Mouse (Mus musculus) stomach, embryonic 14.5 days (tissue): ENCODE data around the gene Slc25a51. TPM values are rescaled to one million over a fixed set of nuclear protein-coding genes. Genes with fewer than 3 reads are reported as not detected.

Source experiments
- ATAC-seq: fragments of 200-750 bp; cut with Nextera tagmentation; 2 replicates; pipeline ENCODE4 v1.8.0; 2017; ENCODE audit warnings: low read depth, moderate TSS enrichment; ENCODE audit not compliant: insufficient number of reproducible peaks, insufficient read depth, low FRiP score
- H3K27ac ChIP-seq: fragments of 300-500 bp; sonication (generic); 2 replicates; pipeline ENCODE4 v1.5.1; 2014; ENCODE audit warnings: mild to moderate bottlenecking, low read length, moderate library complexity, mixed read lengths
- H3K27me3 ChIP-seq: fragments of 300-500 bp; sonication (generic); 2 replicates; pipeline ENCODE4 v1.6.1; 2014; ENCODE audit warnings: low read length, control low read depth, mixed read lengths; ENCODE audit not compliant: control insufficient read depth, insufficient read depth
- H3K36me3 ChIP-seq: fragments of 300-500 bp; sonication (generic); 2 replicates; pipeline ENCODE4 v1.6.1; 2014; ENCODE audit warnings: mild to moderate bottlenecking, control low read depth, low read length, moderate library complexity, mixed read lengths; ENCODE audit not compliant: control insufficient read depth, insufficient read depth
- H3K4me1 ChIP-seq: fragments of 300-500 bp; sonication (generic); 2 replicates; pipeline ENCODE4 v1.6.1; 2014; ENCODE audit warnings: low read length, control low read depth, mixed read lengths; ENCODE audit not compliant: control insufficient read depth, insufficient read depth
- H3K4me2 ChIP-seq: fragments of 300-500 bp; sonication (generic); replicated peaks from 2 replicates; pipeline ENCODE4 v1.6.1; 2014; ENCODE audit warnings: low read depth, low read length, control low read depth
- H3K4me3 ChIP-seq: fragments of 300-500 bp; sonication (generic); 2 replicates; pipeline ENCODE4 v1.5.1; 2014; ENCODE audit warnings: low read depth, low read length, control low read depth
- H3K9ac ChIP-seq: fragments of 300-500 bp; sonication (generic); replicated peaks from 2 replicates; pipeline ENCODE4 v1.6.1; 2014; ENCODE audit warnings: low read depth, mild to moderate bottlenecking, control low read depth, low read length, moderate library complexity, mixed read lengths
- H3K9me3 ChIP-seq: fragments of 300-500 bp; sonication (generic); 2 replicates; pipeline ENCODE4 v1.6.1; 2016; ENCODE audit warnings: low read depth, low read length, control low read depth; ENCODE audit not compliant: control insufficient read depth
- WGBS: fragments of 180-500 bp; shearing (Covaris S2); extraction: QIAGEN DNeasy Blood & Tissue Kit; methylation state at CpG from one replicate; pipeline ENCODE4 v1.1.7; 2014; 5-methylcytosine and 5-hydroxymethylcytosine counted together
- polyA plus RNA-seq: library from polyadenylated mRNA; unstranded; fragments of >200 nt; fragmentation: Nextera tagmentation; extraction: Ambion mirVana; gene quantifications from 2 replicates; pipeline ENCODE4 v1.2.1, GENCODE M21; 2014

Slc25a51 gene
- 63.4 and 67.6 TPM in 2 replicates for polyA plus RNA-seq

DNA sequence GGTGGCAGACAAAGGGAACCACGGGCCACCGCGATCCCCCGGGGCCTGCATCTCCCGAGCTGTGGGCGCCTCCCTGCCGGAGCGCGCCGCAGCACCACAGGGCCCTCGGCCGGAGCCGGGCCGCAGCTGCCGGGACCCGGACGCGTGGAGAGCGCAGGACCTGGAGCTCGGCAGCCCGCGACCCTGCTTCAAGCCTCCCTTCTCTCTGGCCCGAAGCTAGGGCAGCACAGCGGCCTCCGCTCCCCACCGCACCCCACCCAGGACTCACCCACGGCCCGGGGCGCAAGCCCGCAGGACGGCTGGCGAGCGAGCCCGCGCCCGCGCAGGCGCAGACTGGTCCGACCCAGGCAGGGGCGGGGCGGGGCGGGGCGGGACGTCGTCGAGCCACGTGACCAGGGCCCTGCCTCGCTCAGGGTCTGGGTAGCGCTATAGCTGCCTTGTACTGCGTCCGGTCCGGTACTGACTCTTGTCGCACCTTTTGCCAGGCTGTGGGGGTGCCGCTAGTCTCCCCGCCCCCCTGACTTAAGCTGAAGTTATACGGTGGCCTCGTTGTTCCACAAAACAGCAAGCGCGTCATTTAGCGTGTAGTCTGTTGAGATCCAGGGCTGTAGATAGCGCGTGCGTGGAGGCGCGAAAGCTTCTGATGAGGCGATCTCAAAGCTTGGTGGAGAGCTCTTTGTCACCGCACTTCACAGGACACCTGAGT, at the start of gene Slc25a51:
Slc25a51 (minus strand) TSS at position 340 of the 706 bp plus-strand sequence.
- peak; percentile 95 for ATAC-seq
- Histone ChIP-seq H3K9me3 (no peaks in the 10 kb centered on the region), H3K27me3 (no peaks in the 10 kb centered on the region), H3K4me3 (peak within 1 kb of the TSS; percentile 97), H3K9ac (peak within 1 kb of the TSS; percentile 93), H3K4me1 (peaks cover 19% of the 10 kb centered on the region; the same call in 1 of the 2 replicates), H3K27ac (peak within 1 kb of the TSS; percentile 91), H3K36me3 (peaks cover 7% of the 10 kb centered on the region), H3K4me2 (peak within 1 kb of the TSS; percentile 88)
- WGBS, result under 1% methylated on average over 65 of the region's 67 CpGs

DNA sequence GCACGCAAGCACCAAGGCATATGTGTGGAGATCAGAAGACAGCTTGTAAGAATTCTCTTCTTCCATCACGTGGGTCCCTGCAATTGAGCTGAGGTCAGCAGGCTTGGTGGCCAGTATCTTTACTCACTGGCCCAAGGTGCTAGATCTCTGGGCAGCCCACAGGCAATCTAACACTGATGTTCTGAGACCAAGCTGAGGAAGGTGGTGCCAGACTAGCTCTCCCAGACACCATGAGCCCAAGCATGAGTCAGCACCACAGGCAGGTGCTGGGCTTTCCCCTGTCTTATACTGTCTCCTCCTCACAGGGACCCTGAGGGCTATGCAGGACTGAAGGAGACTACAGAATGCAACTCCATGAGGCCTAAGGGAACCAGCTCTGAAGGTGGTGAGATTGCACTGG, 49.0 kb upstream of the Slc25a51 start:
- Histone ChIP-seq H3K36me3 (no peaks in the 10 kb centered on the region; the same call in 1 of the 2 replicates), H3K9ac (no peak overlapping the region), H3K4me2 (no peak overlapping the region), H3K9me3 (no peaks in the 10 kb centered on the region), H3K27ac (no peak overlapping the region), H3K4me1 (peaks cover 17% of the 10 kb centered on the region), H3K27me3 (no peaks in the 10 kb centered on the region), H3K4me3 (no peak overlapping the region)
- no peak for ATAC-seq
- WGBS, result 100% methylated on average over 2 of the region's 2 CpGs

DNA sequence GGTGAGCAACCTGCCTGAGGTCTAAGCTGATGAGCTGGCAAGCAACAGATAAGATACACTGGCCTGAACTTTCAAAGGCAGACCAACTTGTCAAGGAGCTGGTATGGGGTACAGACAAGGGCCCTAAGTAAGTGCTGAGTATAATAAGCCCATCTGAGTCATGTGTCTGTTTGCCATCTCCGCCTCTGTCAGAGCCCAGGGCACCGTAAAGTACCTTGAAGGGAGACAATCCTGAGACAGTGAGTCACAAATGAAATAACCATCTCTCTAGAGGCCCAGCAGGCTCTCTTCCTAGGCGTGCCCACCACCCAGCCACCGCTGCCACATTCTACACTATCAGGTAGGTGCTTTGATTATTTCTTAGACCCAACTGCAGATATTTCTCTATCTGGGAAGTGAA, 46.4 kb upstream of the Slc25a51 start:
- no peak overlapping the region for H3K27ac ChIP-seq
- no peak overlapping the region for H3K4me2 ChIP-seq
- ATAC-seq, result no peak
- H3K9me3 ChIP-seq, result no peaks in the 10 kb centered on the region
- no peak overlapping the region for H3K4me3 ChIP-seq
- H3K9ac ChIP-seq, result no peak overlapping the region
- 79% methylated on average over 4 of the region's 4 CpGs for WGBS
- H3K36me3 ChIP-seq, result no peaks in the 10 kb centered on the region; the same call in 1 of the 2 replicates
- H3K27me3 ChIP-seq, result no peaks in the 10 kb centered on the region
- H3K4me1 ChIP-seq, result peaks cover 22% of the 10 kb centered on the region

DNA sequence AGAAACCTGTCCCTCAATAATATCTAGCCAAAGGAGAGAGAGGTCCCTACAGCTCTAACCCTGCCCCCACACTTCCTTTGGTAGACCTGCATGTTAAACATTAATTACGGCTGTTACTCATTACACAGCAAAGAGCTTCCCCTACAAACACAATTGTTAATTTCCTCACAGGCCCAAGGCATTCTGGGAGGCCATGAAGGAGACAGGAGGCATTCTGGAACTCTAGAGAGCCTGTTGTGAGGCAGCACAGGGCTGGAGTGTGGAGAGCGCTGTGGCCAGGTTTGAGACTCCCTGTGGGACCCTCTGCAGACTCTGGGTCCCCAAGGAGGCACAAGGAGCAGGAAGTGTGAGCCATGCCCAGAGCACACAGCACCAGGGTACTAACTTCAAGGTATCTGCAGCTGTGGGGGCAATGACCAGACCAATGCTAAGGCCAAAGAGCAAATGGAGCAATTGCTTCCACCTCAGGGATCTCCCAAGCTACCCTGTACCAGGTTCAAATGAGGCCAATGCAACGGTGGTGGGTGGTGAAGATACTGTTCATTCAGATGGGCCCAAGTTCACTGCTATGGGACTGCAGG, 44.8 kb upstream of the Slc25a51 start:
- Histone ChIP-seq H3K4me1 (peaks cover 20% of the 10 kb centered on the region), H3K9ac (no peak overlapping the region), H3K9me3 (no peaks in the 10 kb centered on the region), H3K4me2 (0 out of 2 replicates have a peak overlapping the region, but pooled peaks have one; percentile 14), H3K27ac (peak overlapping the region; percentile 87), H3K36me3 (no peaks in the 10 kb centered on the region; the same call in 1 of the 2 replicates), H3K27me3 (no peaks in the 10 kb centered on the region), H3K4me3 (no peak overlapping the region)
- ATAC-seq, result no peak; the same call in 1 of the 2 replicates
- WGBS, result 64% methylated on average over 3 of the region's 3 CpGs

DNA sequence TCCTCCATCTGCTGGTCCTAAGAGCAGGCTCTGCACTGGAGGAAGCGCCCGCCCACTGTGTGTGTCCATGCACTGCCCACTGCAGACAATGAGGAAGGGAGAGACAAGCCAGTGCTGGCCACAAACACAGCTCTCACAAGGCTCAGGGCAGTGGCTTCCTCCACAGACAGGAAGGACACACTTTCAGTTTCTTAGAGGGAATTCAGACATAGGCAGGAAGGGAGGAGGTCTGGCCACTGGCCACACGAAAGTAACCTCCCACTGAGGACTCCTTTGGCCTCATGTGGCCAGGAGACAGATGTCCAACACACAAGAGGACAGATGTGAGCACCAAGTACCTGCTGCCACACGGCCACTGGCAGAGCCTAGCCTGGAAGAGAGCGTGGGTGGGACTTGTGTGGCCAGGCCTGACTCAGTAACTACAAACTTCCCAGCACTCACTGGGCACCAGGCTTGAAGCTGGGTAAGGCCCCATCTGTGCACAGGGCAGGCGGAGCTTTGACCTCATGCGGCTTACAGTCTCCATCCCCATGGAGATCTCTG, 44.1 kb upstream of the Slc25a51 start:
- peak; percentile 56 for ATAC-seq
- 57% methylated on average over 7 of the region's 7 CpGs for whole genome bisulfite sequencing
- Histone ChIP-seq H3K9me3 (no peaks in the 10 kb centered on the region), H3K4me1 (peaks cover 20% of the 10 kb centered on the region), H3K36me3 (no peaks in the 10 kb centered on the region; the same call in 1 of the 2 replicates), H3K27me3 (no peaks in the 10 kb centered on the region), H3K27ac (peak overlapping the region; percentile 87), H3K4me3 (no peak overlapping the region), H3K4me2 (no peak overlapping the region; the same call in 1 of the 2 replicates), H3K9ac (no peak overlapping the region)

DNA sequence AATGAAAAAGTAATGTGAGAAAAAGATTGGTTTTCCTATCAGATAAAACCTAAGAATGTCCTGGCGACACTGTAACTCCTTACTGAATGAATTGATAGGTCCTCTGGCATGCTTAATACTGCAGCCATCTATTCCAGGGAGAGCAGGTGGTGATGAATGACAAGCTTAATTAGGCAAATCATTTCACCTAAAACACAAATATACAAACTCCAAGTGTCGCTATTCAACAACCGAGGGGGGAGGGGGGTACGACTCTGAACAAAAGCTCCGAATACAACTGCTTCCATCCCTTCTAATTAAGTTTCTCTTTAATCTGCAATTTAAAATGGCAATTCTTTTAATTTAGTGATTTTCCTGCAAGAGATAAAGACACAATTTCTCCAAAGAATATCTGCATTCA, 40.4 kb upstream of the Slc25a51 start:
- no peak overlapping the region for H3K4me3 ChIP-seq
- WGBS, result 77% methylated on average over 5 of the region's 5 CpGs
- no peak overlapping the region for H3K9ac ChIP-seq
- peaks cover 18% of the 10 kb centered on the region for H3K4me1 ChIP-seq
- no peaks in the 10 kb centered on the region for H3K9me3 ChIP-seq
- H3K27me3 ChIP-seq, result no peaks in the 10 kb centered on the region
- no peak overlapping the region for H3K27ac ChIP-seq
- no peaks in the 10 kb centered on the region; the same call in 1 of the 2 replicates for H3K36me3 ChIP-seq
- ATAC-seq, result no peak
- H3K4me2 ChIP-seq, result no peak overlapping the region

DNA sequence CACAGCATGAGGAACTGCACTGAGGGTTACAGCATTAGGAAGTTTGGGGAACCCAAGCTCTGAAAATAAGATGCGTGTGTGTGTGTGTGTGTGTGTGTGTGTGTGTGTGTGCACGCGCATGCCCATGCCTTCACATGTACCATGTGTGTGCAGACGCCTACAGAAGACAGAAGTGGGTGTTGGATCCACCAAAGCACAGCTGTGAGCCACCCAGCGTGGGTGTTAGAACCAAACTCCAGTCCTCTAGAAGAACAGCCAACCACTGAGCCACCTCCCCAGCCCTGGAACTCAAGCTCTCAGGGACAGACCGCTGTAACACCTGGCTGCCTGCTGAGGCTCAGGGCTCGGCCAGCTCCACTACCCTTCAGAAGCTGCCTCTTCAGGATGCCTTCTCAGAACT, 39.9 kb upstream of the Slc25a51 start:
- Histone ChIP-seq H3K4me1 (peaks cover 14% of the 10 kb centered on the region), H3K4me3 (no peak overlapping the region), H3K27ac (no peak overlapping the region), H3K36me3 (peaks cover 4% of the 10 kb centered on the region; the same call in 1 of the 2 replicates), H3K9ac (no peak overlapping the region), H3K9me3 (no peaks in the 10 kb centered on the region), H3K4me2 (no peak overlapping the region), H3K27me3 (no peaks in the 10 kb centered on the region)
- 79% methylated on average over 7 of the region's 7 CpGs for WGBS
- ATAC-seq, result no peak

DNA sequence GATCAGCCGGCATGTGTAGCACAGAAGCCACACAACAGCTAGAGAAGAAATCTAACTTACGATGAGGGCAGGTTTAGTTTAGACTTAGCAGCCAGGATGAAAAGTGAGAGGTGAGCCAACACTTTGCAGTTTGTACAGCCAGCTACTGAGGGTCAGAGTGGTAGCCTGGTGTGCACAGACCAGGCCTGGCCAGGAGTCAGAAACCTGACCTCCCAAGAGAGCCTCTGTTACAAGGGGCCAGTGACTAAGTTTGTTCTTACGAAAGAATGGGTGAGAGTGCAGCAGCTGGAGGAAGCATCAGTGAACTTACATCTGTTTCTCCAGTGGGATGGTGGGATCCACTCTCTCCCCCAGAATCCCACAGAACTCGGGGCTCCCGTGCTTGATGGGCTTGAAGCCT, 38.6 kb upstream of the Slc25a51 start:
- no peak overlapping the region for H3K27ac ChIP-seq
- H3K4me1 ChIP-seq, result peaks cover 2% of the 10 kb centered on the region; the same call in 1 of the 2 replicates
- no peaks in the 10 kb centered on the region for H3K27me3 ChIP-seq
- H3K9ac ChIP-seq, result no peak overlapping the region
- WGBS, result 87% methylated on average over 5 of the region's 5 CpGs
- no peak for ATAC-seq
- peaks cover 5% of the 10 kb centered on the region; the same call in 1 of the 2 replicates for H3K36me3 ChIP-seq
- H3K9me3 ChIP-seq, result no peaks in the 10 kb centered on the region
- no peak overlapping the region for H3K4me2 ChIP-seq
- no peak overlapping the region for H3K4me3 ChIP-seq
